Mouse (Mus musculus) lung, embryonic 14.5 days (tissue): ENCODE measurements at regions not wholly inside any gene's neighbourhood (a gene's known extent, or its start where the extent isn't known, plus 50 kb on each side); places are given as distances from the start of the nearest gene placed in this dataset.

Source experiments
- ATAC-seq: fragments of 200-750 bp; cut with Nextera tagmentation; 2 replicates; pipeline ENCODE4 v1.8.0; 2017; ENCODE audit warnings: mild to moderate bottlenecking, moderate TSS enrichment, moderate library complexity; ENCODE audit not compliant: insufficient read depth
- DNase-seq: peaks from one replicate; pipeline ENCODE4 v3.0.0-alpha.2; 2015
- H3K27ac ChIP-seq: fragments of 300-500 bp; sonication (generic); 2 replicates; pipeline ENCODE4 v1.5.1; 2014; ENCODE audit warnings: low read depth, mild to moderate bottlenecking, moderate library complexity
- H3K27me3 ChIP-seq: fragments of 300-500 bp; sonication (generic); 2 replicates; pipeline ENCODE4 v1.6.1; 2014; ENCODE audit warnings: low read length, control low read depth; ENCODE audit not compliant: insufficient read depth
- H3K36me3 ChIP-seq: fragments of 300-500 bp; sonication (generic); 2 replicates; pipeline ENCODE4 v1.6.1; 2014; ENCODE audit warnings: control low read depth; ENCODE audit not compliant: insufficient read depth
- H3K4me1 ChIP-seq: fragments of 300-500 bp; sonication (generic); 2 replicates; pipeline ENCODE4 v1.6.1; 2014; ENCODE audit warnings: antibody characterized with exemption, control low read depth; ENCODE audit not compliant: insufficient read depth
- H3K4me2 ChIP-seq: fragments of 300-500 bp; sonication (generic); 2 replicates; pipeline ENCODE4 v1.6.1; 2014; ENCODE audit warnings: mild to moderate bottlenecking
- H3K4me3 ChIP-seq: fragments of 300-500 bp; sonication (generic); 2 replicates; pipeline ENCODE4 v1.5.1; 2014; ENCODE audit warnings: low read depth, low read length
- H3K9ac ChIP-seq: fragments of 300-500 bp; sonication (generic); 2 replicates; pipeline ENCODE4 v1.6.1; 2014
- H3K9me3 ChIP-seq: fragments of 300-500 bp; sonication (generic); 2 replicates; pipeline ENCODE4 v1.6.1; 2016; ENCODE audit warnings: low read depth, low read length, control low read depth
- CTCF ChIP-seq: IDR thresholded peaks from 2 replicates; pipeline ENCODE4 v1.5.1; 2016; ENCODE audit warnings: antibody characterized with exemption, low read depth
- WGBS: fragments of 180-500 bp; shearing (Covaris S2); extraction: QIAGEN DNeasy Blood & Tissue Kit; methylation state at CpG from one replicate; pipeline ENCODE4 v1.1.7; 2014; 5-methylcytosine and 5-hydroxymethylcytosine counted together

DNA sequence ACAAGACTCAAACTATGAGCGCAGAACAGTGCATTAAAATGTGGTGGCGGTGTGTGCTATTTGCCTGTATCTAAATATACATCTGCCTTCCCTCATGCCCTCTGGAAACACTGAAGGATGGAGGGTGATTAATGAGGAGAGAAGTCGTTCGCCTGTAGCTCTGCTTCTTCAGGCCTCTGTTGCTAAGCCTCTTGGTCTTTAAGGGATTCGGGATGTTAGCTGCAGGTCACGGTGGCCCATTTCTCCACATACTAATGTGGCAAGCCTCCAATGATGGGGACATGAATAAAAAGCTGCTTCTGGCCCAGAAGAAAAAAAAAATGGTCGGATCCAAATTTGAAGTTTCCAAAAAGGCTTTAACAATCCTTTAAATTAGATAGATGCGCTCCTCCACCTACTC, 137.0 kb upstream of the Btg1 start:
- no peak for ATAC-seq
- H3K27ac ChIP-seq: no peak overlapping the region
- H3K4me2 ChIP-seq: no peak overlapping the region

GRCm38 (mm10) chr10:96480453-96481324, 136.1 kb upstream of the Btg1 start:
- peak overlapping the region; percentile 8 for H3K27ac ChIP-seq
- no peak overlapping the region for H3K9ac ChIP-seq
- 38% methylated on average over 14 of the region's 14 CpGs for WGBS
- H3K9me3 ChIP-seq: no peaks in the 10 kb centered on the region
- no peaks in the 10 kb centered on the region for H3K36me3 ChIP-seq
- DNase-seq (peak; percentile 60), ATAC-seq (peak; percentile 58; the same call in 1 of the 2 replicates)
- H3K4me1 ChIP-seq: peaks cover 15% of the 10 kb centered on the region
- TF ChIP-seq CTCF: no peak
- no peak overlapping the region for H3K4me3 ChIP-seq
- peak overlapping the region; percentile 31 for H3K4me2 ChIP-seq
- H3K27me3 ChIP-seq: no peaks in the 10 kb centered on the region

More for the DNA sequence above, 137.0 kb upstream of the Btg1 start:
- H3K4me3 ChIP-seq: no peak overlapping the region
- no peaks in the 10 kb centered on the region for H3K36me3 ChIP-seq
- H3K4me1 ChIP-seq: peaks cover 15% of the 10 kb centered on the region
- no peak overlapping the region for H3K9ac ChIP-seq
- no peaks in the 10 kb centered on the region for H3K9me3 ChIP-seq
- no peaks in the 10 kb centered on the region for H3K27me3 ChIP-seq
- TF ChIP-seq CTCF: no peak
- 37% methylated on average over 8 of the region's 8 CpGs for WGBS
- DNase-seq: peak; percentile 54

DNA sequence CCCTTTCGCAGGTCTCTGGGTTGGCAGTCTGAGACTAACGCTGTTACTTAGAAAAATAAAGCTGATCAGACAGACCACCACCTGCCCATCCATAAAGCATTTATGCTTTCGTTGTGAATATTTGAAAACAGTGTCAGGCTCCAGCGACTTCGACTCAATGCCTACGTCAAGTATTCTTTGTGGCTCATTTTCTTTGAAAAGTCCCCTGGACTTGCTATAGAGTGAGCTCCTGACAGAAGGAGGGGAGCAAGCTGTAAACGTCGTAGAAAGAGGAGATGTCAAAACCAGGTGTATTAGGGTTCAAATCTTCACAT, 135.5 kb upstream of the Btg1 start:
- ATAC-seq: no peak
- no peak overlapping the region for H3K4me2 ChIP-seq
- no peaks in the 10 kb centered on the region for H3K27me3 ChIP-seq
- no peak overlapping the region for H3K4me3 ChIP-seq
- no peak overlapping the region for H3K27ac ChIP-seq
- DNase-seq: no peak
- no peak overlapping the region for H3K9ac ChIP-seq
- no peaks in the 10 kb centered on the region for H3K36me3 ChIP-seq
- TF ChIP-seq CTCF: no peak
- peaks cover 15% of the 10 kb centered on the region for H3K4me1 ChIP-seq
- H3K9me3 ChIP-seq: no peaks in the 10 kb centered on the region
- WGBS: 73% methylated on average over 8 of the region's 8 CpGs

DNA sequence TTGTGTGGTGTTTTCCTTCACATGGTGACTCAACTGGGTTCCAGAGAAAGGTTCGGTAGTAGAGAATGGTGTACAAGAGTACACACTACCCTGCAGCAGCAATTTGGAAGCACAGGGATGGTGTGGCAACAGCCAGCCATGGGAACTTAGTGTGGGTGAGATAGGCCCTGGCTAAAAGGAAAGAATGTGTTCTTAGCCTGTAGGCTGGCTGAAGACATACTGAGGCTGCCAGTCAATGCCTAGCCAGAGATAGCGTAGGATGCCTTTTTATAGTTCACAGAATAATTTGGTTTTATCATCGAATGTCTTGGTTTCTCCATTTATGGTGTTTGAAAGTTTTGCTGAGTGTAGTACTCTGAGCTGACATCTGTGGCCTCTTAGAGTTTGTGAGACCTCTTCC, 130.1 kb upstream of the Btg1 start:
- Histone ChIP-seq H3K36me3 (no peaks in the 10 kb centered on the region), H3K27me3 (no peaks in the 10 kb centered on the region), H3K4me3 (no peak overlapping the region), H3K4me1 (no peaks in the 10 kb centered on the region), H3K9me3 (no peaks in the 10 kb centered on the region), H3K9ac (no peak overlapping the region), H3K27ac (no peak overlapping the region), H3K4me2 (no peak overlapping the region)
- TF ChIP-seq CTCF: no peak
- DNase-seq: no peak
- ATAC-seq: no peak
- 93% methylated on average over 3 of the region's 3 CpGs for WGBS

DNA sequence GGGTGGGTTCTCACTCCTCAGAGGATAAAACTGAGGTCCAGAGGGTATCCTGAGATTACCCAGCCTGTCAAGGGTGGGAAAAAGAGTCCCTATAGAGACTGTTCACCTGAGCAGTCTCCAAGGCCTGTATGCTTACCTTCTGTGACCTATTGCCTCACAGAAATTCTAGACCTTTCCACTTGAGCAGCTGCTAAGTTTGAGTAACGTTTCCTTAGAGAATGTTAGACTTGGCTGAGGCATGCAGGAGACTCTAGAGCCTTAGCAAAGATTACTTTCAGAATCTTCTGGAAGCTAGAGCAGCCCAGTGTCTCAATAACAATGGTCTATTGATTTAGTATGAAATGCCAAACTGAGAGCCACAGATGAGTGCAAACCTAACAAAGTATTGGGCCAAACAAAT, 123.1 kb upstream of the Btg1 start:
- H3K4me1 ChIP-seq: no peaks in the 10 kb centered on the region
- no peak for TF ChIP-seq CTCF
- no peak overlapping the region for H3K4me3 ChIP-seq
- DNase-seq (no peak), ATAC-seq (no peak)
- H3K4me2 ChIP-seq: no peak overlapping the region
- WGBS: 49% methylated on average over 1 of the region's 1 CpGs
- no peaks in the 10 kb centered on the region for H3K27me3 ChIP-seq
- H3K9ac ChIP-seq: no peak overlapping the region
- H3K27ac ChIP-seq: no peak overlapping the region
- no peaks in the 10 kb centered on the region for H3K36me3 ChIP-seq
- no peaks in the 10 kb centered on the region for H3K9me3 ChIP-seq

- no peaks in the 10 kb centered on the region for H3K36me3 ChIP-seq
- 94% methylated on average over 3 of the region's 3 CpGs for WGBS
- no peak overlapping the region for H3K4me3 ChIP-seq
- H3K9ac ChIP-seq: no peak overlapping the region
- TF ChIP-seq CTCF: no peak
- H3K4me2 ChIP-seq: no peak overlapping the region
- DNase-seq (no peak), ATAC-seq (no peak)
- H3K4me1 ChIP-seq: no peaks in the 10 kb centered on the region
- no peak overlapping the region for H3K27ac ChIP-seq
- H3K27me3 ChIP-seq: no peaks in the 10 kb centered on the region
- H3K9me3 ChIP-seq: no peaks in the 10 kb centered on the region
These were observed 120.1 kb upstream of the Btg1 start for GRCm38 (mm10) chr10:96496700-96497099.

DNA sequence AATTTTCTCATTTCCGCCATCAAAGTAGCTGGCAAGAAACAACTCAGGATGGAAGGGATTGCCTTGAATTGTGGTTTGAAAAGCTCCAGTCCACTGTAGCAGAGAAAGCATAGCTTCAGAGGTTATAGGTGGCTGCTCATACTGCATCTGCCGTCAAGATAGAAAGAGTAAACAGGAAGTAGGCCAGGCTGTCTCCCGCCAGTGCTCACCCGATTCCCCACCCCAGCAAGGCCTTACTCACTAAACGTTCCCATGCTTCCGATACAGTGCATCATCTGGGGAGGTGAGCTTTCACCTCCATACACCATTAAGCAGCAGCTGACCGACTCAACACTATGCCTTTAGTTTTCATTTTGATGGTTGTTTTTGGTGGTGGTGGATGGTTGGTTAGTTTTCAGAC, 119.3 kb upstream of the Btg1 start:
- H3K27ac ChIP-seq: no peak overlapping the region
- no peaks in the 10 kb centered on the region for H3K4me1 ChIP-seq
- no peak overlapping the region for H3K4me2 ChIP-seq
- H3K9ac ChIP-seq: no peak overlapping the region
- ATAC-seq (no peak), DNase-seq (no peak)
- H3K9me3 ChIP-seq: no peaks in the 10 kb centered on the region
- no peaks in the 10 kb centered on the region for H3K27me3 ChIP-seq
- H3K4me3 ChIP-seq: no peak overlapping the region
- no peaks in the 10 kb centered on the region for H3K36me3 ChIP-seq
- WGBS: 69% methylated on average over 7 of the region's 7 CpGs
- no peak for TF ChIP-seq CTCF
